Mouse (Mus musculus): ENCODE results near the gene Grip1. TPM values are rescaled to one million over a fixed set of nuclear protein-coding genes. Genes with fewer than 3 reads are reported as not detected.
A peak's percentile ranks its signal among the peaks of the same experiment; 100 is the strongest.

The Grip1 gene
- total and polyA plus RNA-seq, 2 experiments from 2014 or later: 14.3 to 31.2 TPM

GRCm38 (mm10) chr10:119951460-119951859, 497.8 kb downstream of the Grip1 start:
- ATAC-seq (no peak), DNase-seq (ENCODE audit: low spot score) (no peak)
- H3K36me3 ChIP-seq (ENCODE audit: insufficient read depth, low read length): no peaks in the 10 kb centered on the region
- H3K4me1 ChIP-seq (ENCODE audit: insufficient read depth, low read length): no peaks in the 10 kb centered on the region
- no peaks in the 10 kb centered on the region for H3K9me3 ChIP-seq (ENCODE audit: low read length)
- no peak for TF ChIP-seq CTCF (IDR thresholded peaks at IDR 0.05; ENCODE audit: low read depth)
- no peak overlapping the region for H3K27ac ChIP-seq
- WGBS: 89% methylated on average over 6 of the region's 6 CpGs
- H3K4me3 ChIP-seq (ENCODE audit: low read length): no peak overlapping the region
- no peak overlapping the region for H3K4me2 ChIP-seq (ENCODE audit: low read depth, low read length)
- no peak overlapping the region for H3K9ac ChIP-seq (replicated peaks; ENCODE audit: low read length)
- no peaks in the 10 kb centered on the region for H3K27me3 ChIP-seq (ENCODE audit: insufficient read depth, low read length)

- Histone ChIP-seq H3K4me1 (ENCODE audit: insufficient read depth, low read length) (no peaks in the 10 kb centered on the region), H3K9me3 (ENCODE audit: low read length) (no peaks in the 10 kb centered on the region), H3K4me2 (ENCODE audit: low read depth, low read length) (0 out of 2 replicates have a peak overlapping the region, but pooled peaks have one; percentile 4), H3K27ac (no peak overlapping the region), H3K4me3 (ENCODE audit: low read length) (no peak overlapping the region), H3K36me3 (ENCODE audit: insufficient read depth, low read length) (no peaks in the 10 kb centered on the region), H3K27me3 (ENCODE audit: insufficient read depth, low read length) (no peaks in the 10 kb centered on the region), H3K9ac (replicated peaks; ENCODE audit: low read length) (no peak overlapping the region)
- DNase-seq (ENCODE audit: low spot score): no peak
- WGBS: 57% methylated on average over 17 of the region's 17 CpGs
- 0 out of 2 replicates have a peak, but pooled peaks have one; percentile 47 for ATAC-seq
- TF ChIP-seq CTCF (IDR thresholded peaks at IDR 0.05; ENCODE audit: low read depth): no peak
Measured at GRCm38 (mm10) chr10:119957260-119957955, 503.8 kb downstream of the Grip1 start.

- WGBS: 68% methylated on average over 3 of the region's 3 CpGs
Measured at GRCm38 (mm10) chr10:119960915-119961314, 507.3 kb downstream of the Grip1 start.

GRCm38 (mm10) chr10:119966321-119966720, 512.7 kb downstream of the Grip1 start:
- DNase-seq (ENCODE audit: low spot score) (peak; percentile 32), ATAC-seq (no peak)
- Histone ChIP-seq H3K9me3 (ENCODE audit: low read length) (no peaks in the 10 kb centered on the region), H3K4me1 (ENCODE audit: insufficient read depth, low read length) (no peaks in the 10 kb centered on the region), H3K4me2 (ENCODE audit: low read depth, low read length) (no peak overlapping the region), H3K27me3 (ENCODE audit: insufficient read depth, low read length) (no peaks in the 10 kb centered on the region), H3K27ac (no peak overlapping the region), H3K36me3 (ENCODE audit: insufficient read depth, low read length) (no peaks in the 10 kb centered on the region), H3K4me3 (ENCODE audit: low read length) (no peak overlapping the region), H3K9ac (replicated peaks; ENCODE audit: low read length) (no peak overlapping the region)
- WGBS: 58% methylated on average over 8 of the region's 8 CpGs
- TF ChIP-seq CTCF (IDR thresholded peaks at IDR 0.05; ENCODE audit: low read depth): no peak

More at GRCm38 (mm10) chr10:119960915-119961314, 507.3 kb downstream of the Grip1 start:
- Histone ChIP-seq H3K9me3 (ENCODE audit: low read length) (no peaks in the 10 kb centered on the region), H3K4me2 (ENCODE audit: low read depth, low read length) (no peak overlapping the region), H3K36me3 (ENCODE audit: insufficient read depth, low read length) (no peaks in the 10 kb centered on the region), H3K4me1 (ENCODE audit: insufficient read depth, low read length) (no peaks in the 10 kb centered on the region), H3K27me3 (ENCODE audit: insufficient read depth, low read length) (no peaks in the 10 kb centered on the region), H3K27ac (no peak overlapping the region), H3K9ac (replicated peaks; ENCODE audit: low read length) (no peak overlapping the region), H3K4me3 (ENCODE audit: low read length) (no peak overlapping the region)
- TF ChIP-seq CTCF (IDR thresholded peaks at IDR 0.05; ENCODE audit: low read depth): no peak
- DNase-seq (ENCODE audit: low spot score) (no peak), ATAC-seq (no peak)

GRCm38 (mm10) chr10:119979396-119979795, 525.8 kb downstream of the Grip1 start:
- WGBS: 50% methylated on average over 8 of the region's 8 CpGs
- DNase-seq (ENCODE audit: low spot score) (no peak), ATAC-seq (0 out of 2 replicates have a peak, but pooled peaks have one; percentile 5)
- H3K4me2 ChIP-seq (ENCODE audit: low read depth, low read length): no peak overlapping the region
- H3K27ac ChIP-seq: no peak overlapping the region
- no peak overlapping the region for H3K9ac ChIP-seq (replicated peaks; ENCODE audit: low read length)
- no peaks in the 10 kb centered on the region for H3K4me1 ChIP-seq (ENCODE audit: insufficient read depth, low read length)
- no peaks in the 10 kb centered on the region for H3K36me3 ChIP-seq (ENCODE audit: insufficient read depth, low read length)
- H3K4me3 ChIP-seq (ENCODE audit: low read length): no peak overlapping the region
- no peaks in the 10 kb centered on the region for H3K9me3 ChIP-seq (ENCODE audit: low read length)
- no peak for TF ChIP-seq CTCF (IDR thresholded peaks at IDR 0.05; ENCODE audit: low read depth)
- no peaks in the 10 kb centered on the region for H3K27me3 ChIP-seq (ENCODE audit: insufficient read depth, low read length)

GRCm38 (mm10) chr10:119980032-119980431, 526.4 kb downstream of the Grip1 start:
- DNase-seq (ENCODE audit: low spot score) (peak; percentile 36), ATAC-seq (peak; percentile 32; the same call in 1 of the 2 replicates)
- Histone ChIP-seq H3K36me3 (ENCODE audit: insufficient read depth, low read length) (no peaks in the 10 kb centered on the region), H3K4me3 (ENCODE audit: low read length) (no peak overlapping the region), H3K27ac (peak overlapping the region; percentile 32; the same call in 1 of the 2 replicates), H3K4me1 (ENCODE audit: insufficient read depth, low read length) (no peaks in the 10 kb centered on the region), H3K27me3 (ENCODE audit: insufficient read depth, low read length) (no peaks in the 10 kb centered on the region), H3K9ac (replicated peaks; ENCODE audit: low read length) (no peak overlapping the region), H3K9me3 (ENCODE audit: low read length) (no peaks in the 10 kb centered on the region), H3K4me2 (ENCODE audit: low read depth, low read length) (no peak overlapping the region)
- 32% methylated on average over 11 of the region's 11 CpGs for WGBS
- no peak for TF ChIP-seq CTCF (IDR thresholded peaks at IDR 0.05; ENCODE audit: low read depth)

- 93% methylated on average over 9 of the region's 9 CpGs for WGBS
- ATAC-seq: no peak
- no peaks in the 10 kb centered on the region for H3K27me3 ChIP-seq (ENCODE audit: insufficient read depth, low read length)
- H3K4me2 ChIP-seq (ENCODE audit: low read depth, low read length): no peak overlapping the region
- DNase-seq (ENCODE audit: low spot score): no peak
- H3K4me3 ChIP-seq (ENCODE audit: low read length): no peak overlapping the region
- H3K9ac ChIP-seq (replicated peaks; ENCODE audit: low read length): no peak overlapping the region
- no peak overlapping the region for H3K27ac ChIP-seq
- H3K9me3 ChIP-seq (ENCODE audit: low read length): no peaks in the 10 kb centered on the region
- TF ChIP-seq CTCF (IDR thresholded peaks at IDR 0.05; ENCODE audit: low read depth): no peak
- H3K4me1 ChIP-seq (ENCODE audit: insufficient read depth, low read length): no peaks in the 10 kb centered on the region
- H3K36me3 ChIP-seq (ENCODE audit: insufficient read depth, low read length): no peaks in the 10 kb centered on the region
Measured at GRCm38 (mm10) chr10:119984299-119984698, 530.7 kb downstream of the Grip1 start.

Data from hindbrain, postnatal 0 days (tissue).